ENCODE assay signal across 24 mouse cellular contexts in the genomic region with DNA sequence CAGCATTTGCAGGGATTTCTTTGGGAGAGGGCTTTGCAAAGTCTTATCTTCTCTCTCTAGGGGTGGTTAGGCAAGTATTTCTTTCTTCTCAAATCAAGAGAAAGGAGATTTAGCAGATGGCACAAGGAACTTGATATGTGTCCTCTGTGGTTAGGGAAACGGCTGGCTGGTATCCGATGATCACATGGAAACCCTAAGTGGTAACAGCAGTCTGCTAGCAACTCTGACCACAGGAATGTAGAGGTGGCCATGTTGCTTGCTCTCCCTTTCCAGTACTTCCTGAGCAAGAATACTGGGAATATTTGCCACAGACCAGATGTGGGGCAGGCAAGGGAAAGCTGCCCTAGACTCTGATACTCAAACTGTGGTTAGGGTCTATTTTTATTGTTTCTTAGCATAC. TPM values are rescaled to one million over a fixed set of nuclear protein-coding genes. Genes with fewer than 3 reads are reported as not detected.
DNase-seq lines count a peak whose midpoint lies in the region; ATAC-seq lines count a peak whose summit lies in the region.
"Had no signal": no experiment of that assay in that cellular context is flagged by ENCODE, and none has a peak within 500 bp of the region (broad histone marks: within the 10 kb centered on the region; RNA-seq: fewer than 3 reads in every experiment).

No protein-coding gene starts in this region.

- H3K36me3 ChIP-seq in embryonic facial prominence, embryonic 11.5 days (replicated peaks; ENCODE audit: control insufficient read depth, insufficient read depth, low read depth, low read length): no peaks in the 10 kb centered on the region
- no peaks in the 10 kb centered on the region for H3K36me3 ChIP-seq in hindbrain, embryonic 12.5 days
- H3K36me3 ChIP-seq: G1E; limb, embryonic 15.5 days; liver, embryonic 15.5 days; midbrain, embryonic 15.5 days had no signal

- no peak overlapping the region for H3K4me3 ChIP-seq in embryonic facial prominence, embryonic 11.5 days (ENCODE audit: low read depth, low read length)
- H3K4me3 ChIP-seq in hindbrain, embryonic 12.5 days: no peak overlapping the region
- H3K4me3 ChIP-seq: heart, adult 2 months; limb, embryonic 15.5 days; liver, embryonic 15.5 days; megakaryocyte, embryonic 14.5 days; midbrain, embryonic 15.5 days had no signal

- no peaks in the 10 kb centered on the region for H3K27me3 ChIP-seq in embryonic facial prominence, embryonic 11.5 days (ENCODE audit: control insufficient read depth, insufficient read depth, low read length)
- no peaks in the 10 kb centered on the region for H3K27me3 ChIP-seq in hindbrain, embryonic 12.5 days
- H3K27me3 ChIP-seq: limb, embryonic 15.5 days; liver, embryonic 15.5 days; megakaryocyte, embryonic 14.5 days; midbrain, embryonic 15.5 days had no signal

- H3K9me3 ChIP-seq in embryonic facial prominence, embryonic 11.5 days (replicated peaks; ENCODE audit: control insufficient read depth, low read length): no peaks in the 10 kb centered on the region
- H3K9me3 ChIP-seq in hindbrain, embryonic 12.5 days (replicated peaks): no peaks in the 10 kb centered on the region
- H3K9me3 ChIP-seq: G1E; limb, embryonic 15.5 days; liver, embryonic 15.5 days; megakaryocyte, embryonic 14.5 days; midbrain, embryonic 15.5 days had no signal

- no peak overlapping the region for H3K27ac ChIP-seq in embryonic facial prominence, embryonic 11.5 days (replicated peaks; ENCODE audit: low read depth, low read length)
- H3K27ac ChIP-seq in hindbrain, embryonic 12.5 days: no peak overlapping the region
- H3K27ac ChIP-seq: heart, adult 2 months; limb, embryonic 15.5 days; liver, embryonic 15.5 days; midbrain, embryonic 15.5 days had no signal

- H3K4me1 ChIP-seq in embryonic facial prominence, embryonic 11.5 days (ENCODE audit: control insufficient read depth, insufficient read depth, low read length): no peaks in the 10 kb centered on the region
- no peaks in the 10 kb centered on the region for H3K4me1 ChIP-seq in hindbrain, embryonic 12.5 days
- H3K4me1 ChIP-seq: limb, embryonic 15.5 days; liver, embryonic 15.5 days; megakaryocyte, embryonic 14.5 days; midbrain, embryonic 15.5 days had no signal

- DNase-seq in 3T3-L1 (ENCODE audit: low read depth, low spot score) (peak; percentile 99), MN1 (ENCODE audit: low spot score) (peak; percentile 14)
- DNase-seq in embryonic facial prominence, embryonic 11.5 days (ENCODE audit: low spot score): peak; percentile 71
- DNase-seq in cerebellum, adult 9-10 months: no peak
- DNase-seq in kidney, postnatal 10 days: no peak
- no peak for DNase-seq in embryo, embryonic 9.5 days (ENCODE audit: extremely low spot score)
- DNase-seq: adrenal gland, adult 2 months; cerebellum, adult 9-11 months; forebrain, postnatal 0 days; gastrocnemius, postnatal 10 days; heart, adult 2 months; heart, postnatal 36 days; lung, postnatal 10 days; retina, postnatal 1 day; thymus, postnatal 14 days had no signal

- WGBS in embryonic facial prominence, embryonic 11.5 days: 22% methylated on average over 2 of the region's 2 CpGs
- 63% methylated on average over 2 of the region's 2 CpGs for WGBS in hindbrain, embryonic 12.5 days

- no peak overlapping the region for H3K9ac ChIP-seq in embryonic facial prominence, embryonic 11.5 days (replicated peaks; ENCODE audit: low read length)
- no peak overlapping the region for H3K9ac ChIP-seq in hindbrain, embryonic 12.5 days
- H3K9ac ChIP-seq: forebrain, postnatal 0 days; limb, embryonic 15.5 days; liver, embryonic 15.5 days; midbrain, embryonic 15.5 days had no signal

- H3K4me2 ChIP-seq in embryonic facial prominence, embryonic 11.5 days (ENCODE audit: low read depth, low read length): no peak overlapping the region
- H3K4me2 ChIP-seq in hindbrain, embryonic 12.5 days (replicated peaks): no peak overlapping the region
- H3K4me2 ChIP-seq: limb, embryonic 15.5 days; liver, embryonic 15.5 days; midbrain, embryonic 15.5 days had no signal

- 0 out of 2 replicates have a peak, but pooled peaks have one; percentile 39 for ATAC-seq in embryonic facial prominence, embryonic 11.5 days (replicated peaks; ENCODE audit: insufficient number of reproducible peaks, low FRiP score, low TSS enrichment, low read depth)
- peak; percentile 78 for ATAC-seq in granulocyte monocyte progenitor cell, adult 5-6 weeks (replicated peaks; ENCODE audit: poor library complexity, severe bottlenecking)
- ATAC-seq in hindbrain, embryonic 12.5 days (ENCODE audit: low FRiP score): no peak
- ATAC-seq: forebrain, postnatal 0 days; hindbrain, embryonic 16.5 days; intestine, embryonic 16.5 days; midbrain, embryonic 15.5 days had no signal

RNA-seq across cellular contexts. Expression of gene Mterf1b, which starts 53.9 kb away (rescaled TPM):
- polyA plus RNA-seq in embryonic facial prominence, embryonic 11.5 days (2014; fragmentation: Nextera tagmentation; extraction: Ambion mirVana): 3.2 and 4.6 TPM in 2 replicates
- total RNA-seq in granulocyte monocyte progenitor cell, adult 5-6 weeks (2014; fragmentation: Nextera tagmentation): 0.99 and 2.8 TPM in 2 replicates
- total RNA-seq in granulocyte monocyte progenitor cell, adult 5-6 weeks (2017): 2.7 and 6.5 TPM in 2 replicates
- polyA plus RNA-seq in hindbrain, embryonic 12.5 days (2016; fragmentation: Nextera tagmentation; extraction: Ambion mirVana): 2.9 and 4.1 TPM in 2 replicates
- polyA plus RNA-seq: adrenal gland, adult 2 months had no signal

Comparison
In these comparisons a context has a peak if more than half of its experiments do, and no peak if none do; other contexts are left out.
1. DNase-seq: peak in 3T3-L1 (single experiment), MN1 (single experiment) and embryonic facial prominence, embryonic 11.5 days (single experiment); none in cerebellum, adult 9-10 months (single experiment), kidney, postnatal 10 days (single experiment) and embryo, embryonic 9.5 days (single experiment).